Mouse (Mus musculus): ENCODE results near the gene Gm30083.

- TF ChIP-seq POLR2A (IDR thresholded peaks at IDR 0.05; ENCODE audit: insufficient read depth, low read depth, low read length) (no peak), CTCF (IDR thresholded peaks at IDR 0.05; ENCODE audit: insufficient read depth, low read depth, low read length) (no peak)
These were observed 26.3 kb upstream of the Gm30083 start for GRCm38 (mm10) chr14:34041241-34041640.
